Mouse (Mus musculus) limb, embryonic 12.5 days (tissue): ENCODE data around the gene Smim20. TPM values are rescaled to one million over a fixed set of nuclear protein-coding genes. Genes with fewer than 3 reads are reported as not detected.

Experiments used
- ATAC-seq: fragments of 200-750 bp; cut with Nextera tagmentation; 2 replicates; pipeline ENCODE4 v1.8.0; 2017; ENCODE audit warnings: low read depth, moderate TSS enrichment; ENCODE audit not compliant: insufficient number of reproducible peaks, insufficient read depth, low FRiP score, low TSS enrichment
- H3K27ac ChIP-seq: fragments of 300-500 bp; sonication (generic); 2 replicates; pipeline ENCODE4 v1.5.1; 2016; ENCODE audit warnings: mild to moderate bottlenecking, moderate library complexity
- H3K27me3 ChIP-seq: fragments of 300-500 bp; sonication (generic); 2 replicates; pipeline ENCODE4 v1.6.1; 2016; ENCODE audit warnings: mild to moderate bottlenecking, moderate library complexity
- H3K36me3 ChIP-seq: fragments of 300-500 bp; sonication (generic); 2 replicates; pipeline ENCODE4 v1.6.1; 2016; ENCODE audit warnings: mild to moderate bottlenecking, moderate library complexity
- H3K4me1 ChIP-seq: fragments of 300-500 bp; sonication (generic); replicated peaks from 2 replicates; pipeline ENCODE4 v1.6.1; 2016
- H3K4me2 ChIP-seq: fragments of 300-500 bp; sonication (generic); 2 replicates; pipeline ENCODE4 v1.6.1; 2016; ENCODE audit warnings: mild to moderate bottlenecking, moderate library complexity
- H3K4me3 ChIP-seq: fragments of 300-500 bp; sonication (generic); replicated peaks from 2 replicates; pipeline ENCODE4 v1.5.1; 2016; ENCODE audit warnings: mild to moderate bottlenecking
- H3K9ac ChIP-seq: fragments of 300-500 bp; sonication (generic); replicated peaks from 2 replicates; pipeline ENCODE4 v1.6.1; 2016; ENCODE audit warnings: mild to moderate bottlenecking, moderate library complexity
- H3K9me3 ChIP-seq: fragments of 300-500 bp; sonication (generic); 2 replicates; pipeline ENCODE4 v1.6.1; 2016; ENCODE audit warnings: mild to moderate bottlenecking, moderate library complexity
- WGBS: fragments of 180-500 bp; shearing (Covaris S2); methylation state at CpG from one replicate; pipeline ENCODE4 v1.1.7; 2016; 5-methylcytosine and 5-hydroxymethylcytosine counted together
- polyA plus RNA-seq: library from polyadenylated mRNA; unstranded; fragments of >200 nt; fragmentation: Nextera tagmentation; extraction: Ambion mirVana; gene quantifications from 2 replicates; pipeline ENCODE4 v1.2.1, GENCODE M21; 2016

Gene Smim20
- polyA plus RNA-seq, 1 experiment from 2014 or later: 66.0 TPM

DNA sequence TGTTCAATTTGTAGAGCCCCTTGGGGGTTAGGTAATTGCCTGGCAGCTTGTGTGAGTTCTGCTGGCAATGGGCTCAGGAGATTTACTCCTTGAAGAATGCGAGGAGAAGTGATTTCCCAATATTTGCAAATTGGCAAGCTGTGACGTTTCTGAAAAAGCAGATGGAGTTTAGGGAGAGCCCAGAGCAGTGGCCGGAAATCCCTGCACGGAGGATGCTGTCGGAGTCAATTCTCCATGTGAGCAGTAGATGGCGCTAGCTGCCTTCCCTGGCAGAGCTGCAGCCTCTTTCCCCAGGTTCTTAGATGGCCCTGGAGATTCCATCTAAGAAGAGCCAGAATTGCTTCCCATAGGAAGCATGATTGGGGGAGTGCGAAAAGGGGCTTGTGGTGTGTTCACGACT, 59.1 kb downstream of the Smim20 start:
- peak; percentile 72; the same call in 1 of the 2 replicates for ATAC-seq
- no peaks in the 10 kb centered on the region for H3K9me3 ChIP-seq
- H3K4me3 ChIP-seq: no peak overlapping the region
- peaks cover 23% of the 10 kb centered on the region; the same call in 1 of the 2 replicates for H3K4me1 ChIP-seq
- 3% methylated on average over 8 of the region's 8 CpGs for WGBS
- H3K27ac ChIP-seq: no peak overlapping the region
- H3K9ac ChIP-seq: 0 out of 2 replicates have a peak overlapping the region, but pooled peaks have one; percentile 4
- peaks cover 7% of the 10 kb centered on the region; the same call in 1 of the 2 replicates for H3K27me3 ChIP-seq
- H3K4me2 ChIP-seq: peak overlapping the region; percentile 26
- H3K36me3 ChIP-seq: no peaks in the 10 kb centered on the region

- no peaks in the 10 kb centered on the region for H3K9me3 ChIP-seq
- H3K27me3 ChIP-seq: peaks cover 7% of the 10 kb centered on the region; the same call in 1 of the 2 replicates
- H3K36me3 ChIP-seq: no peaks in the 10 kb centered on the region
- H3K9ac ChIP-seq: 0 out of 2 replicates have a peak overlapping the region, but pooled peaks have one; percentile 4
- H3K4me1 ChIP-seq: peaks cover 20% of the 10 kb centered on the region; the same call in 1 of the 2 replicates
- ATAC-seq: no peak; the same call in 1 of the 2 replicates
- H3K4me3 ChIP-seq: no peak overlapping the region
- no peak overlapping the region for H3K27ac ChIP-seq
- peak overlapping the region; percentile 26 for H3K4me2 ChIP-seq
- WGBS: 70% methylated on average over 5 of the region's 5 CpGs
Observed at GRCm38 (mm10) chr5:53326491-53326890, 59.6 kb downstream of the Smim20 start.

Other genes with a start within 250 kb of the Smim20 start
- gene Slc34a2, start 229.0 kb upstream of the Smim20 start, polyA plus RNA-seq: not detected in 2 replicates
- 1.3 and 1.4 TPM in 2 replicates for gene Sel1l3, start 53.2 kb upstream of the Smim20 start, polyA plus RNA-seq
- gene Rbpj, start 199.1 kb downstream of the Smim20 start, polyA plus RNA-seq: 51.3 and 52.3 TPM in 2 replicates